Mouse (Mus musculus): Measurements from ENCODE around the gene Pcyt1a.

DNA sequence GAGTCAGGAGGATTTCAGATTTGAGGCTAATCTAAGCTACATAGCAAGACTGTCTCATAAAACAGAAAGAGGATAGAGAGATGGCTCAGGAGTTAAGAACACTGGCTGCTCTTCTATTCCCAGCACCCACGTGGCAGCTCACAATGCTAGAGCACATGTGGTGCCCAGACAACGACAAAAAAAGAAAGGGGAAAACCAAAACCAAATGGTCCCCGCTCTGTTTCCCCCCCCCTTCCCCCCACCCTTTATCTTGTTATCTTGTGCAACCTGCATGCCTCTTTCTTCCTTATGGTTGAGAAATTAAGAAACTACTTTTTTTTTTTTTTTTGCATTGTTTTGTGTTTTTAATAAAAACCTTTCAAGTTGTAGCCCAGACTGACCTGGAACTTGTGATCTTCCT, 37.8 kb downstream of the Pcyt1a start:
- TF ChIP-seq CTCF (IDR thresholded peaks at IDR 0.05), result no peak
- no peak for TF ChIP-seq POLR2A (IDR thresholded peaks at IDR 0.05; ENCODE audit: insufficient read depth, low read depth, low read length)
